Mouse (Mus musculus): ENCODE measurements around the gene Gnaz.

The Gnaz gene

DNA sequence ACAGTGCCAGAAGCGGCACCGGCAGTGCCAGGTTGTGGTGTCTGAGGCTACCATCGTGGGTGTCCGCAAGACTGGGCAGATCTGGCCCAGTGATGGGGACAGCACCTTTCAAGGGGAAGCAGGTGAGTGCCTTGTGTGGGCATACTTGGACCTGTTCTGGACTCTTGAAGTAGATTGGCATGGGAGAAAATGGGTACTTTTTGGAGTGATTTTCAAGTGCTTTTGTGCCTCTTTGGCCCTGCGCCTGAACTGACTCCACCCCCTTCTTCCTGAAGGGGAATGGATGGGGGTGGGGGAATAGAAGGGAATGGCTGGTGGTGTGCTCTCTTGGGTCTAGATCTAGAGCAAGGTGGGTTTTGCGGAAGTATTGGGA lies 95.2 kb downstream of the Gnaz start:
- DNase-seq (ENCODE audit: low read depth, low spot score): no peak

DNA sequence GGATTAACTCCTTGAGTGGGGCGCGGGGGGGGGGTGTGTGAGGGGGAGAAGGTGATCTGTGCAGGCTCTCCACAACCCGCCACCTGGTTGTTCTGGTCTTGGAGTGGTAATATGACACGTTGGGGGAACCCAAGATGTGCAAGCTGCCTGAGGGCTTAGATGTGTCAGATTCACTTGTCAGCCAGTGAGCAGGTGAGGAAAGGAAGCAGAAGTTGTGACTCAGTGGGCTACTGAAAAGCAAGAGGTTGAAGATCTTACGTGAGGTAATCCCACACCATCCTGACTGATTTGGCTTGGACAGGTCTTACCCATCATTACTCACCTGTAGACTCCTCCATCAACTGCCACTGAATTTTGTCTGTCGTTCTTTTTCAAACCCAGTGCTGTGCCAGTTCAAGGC lies 95.6 kb downstream of the Gnaz start:
- no peak for DNase-seq (ENCODE audit: low read depth, low spot score)

GRCm38 (mm10) chr10:75063301-75063965 lies 96.5 kb downstream of the Gnaz start:
- DNase-seq (ENCODE audit: low read depth, low spot score): no peak

GRCm38 (mm10) chr10:75065691-75066090 lies 98.7 kb downstream of the Gnaz start:
- DNase-seq (ENCODE audit: low read depth, low spot score): no peak

All from c-Kit-negative CD71-positive TER-119-positive erythroid progenitor cells, embryonic 14.5 days (primary cell).